Mouse (Mus musculus) NIH3T3 (cell line): ENCODE measurements around the gene Lrrc4b.

Experiments used
- DNase-seq: peaks from one replicate; pipeline ENCODE4 v3.0.0-alpha.2; 2012; ENCODE audit warnings: low read depth

The Lrrc4b gene

GRCm38 (mm10) chr7:44464511-44464910 is 35.7 kb downstream of the Lrrc4b start:
- DNase-seq, result no peak

GRCm38 (mm10) chr7:44465111-44465510 is 36.3 kb downstream of the Lrrc4b start, which contains the start of gene Aspdh:
Aspdh (plus strand) TSS chr7:44465391.
- no peak for DNase-seq

GRCm38 (mm10) chr7:44466006-44466887 is 37.4 kb downstream of the Lrrc4b start:
- no peak for DNase-seq

- DNase-seq, result no peak
Measured at GRCm38 (mm10) chr7:44466888-44467311, 38.1 kb downstream of the Lrrc4b start.

DNA sequence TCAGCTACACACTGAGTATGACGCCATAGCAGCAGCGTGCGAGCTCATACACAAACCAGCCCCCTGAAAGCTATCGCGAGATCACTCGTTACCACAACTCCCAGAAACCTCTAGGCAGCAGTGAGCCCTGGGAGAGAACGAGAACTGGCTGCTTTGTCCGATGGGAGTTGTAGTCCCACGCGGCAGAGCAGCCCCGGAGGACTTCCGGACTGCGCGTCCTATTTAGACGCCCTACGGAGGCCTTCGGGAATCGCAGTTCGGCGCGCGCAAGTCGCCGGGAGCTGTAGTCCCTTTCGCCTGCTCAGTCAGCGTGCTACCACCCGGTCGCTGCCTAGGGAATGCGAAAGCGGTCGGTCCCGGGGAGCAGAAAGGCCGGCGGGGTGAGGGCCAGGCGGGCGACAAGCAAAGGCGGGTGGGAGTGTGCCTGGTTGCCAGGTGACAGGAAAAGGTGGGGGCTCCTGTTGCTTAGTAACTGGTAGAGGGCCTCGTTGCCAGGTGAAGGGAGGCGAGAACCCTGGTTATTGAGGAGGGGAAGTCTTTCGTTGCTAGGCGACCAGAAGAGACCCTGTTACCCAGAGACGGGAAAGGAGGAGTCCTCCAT is 39.1 kb downstream of the Lrrc4b start, which contains the start of gene Josd2:
Josd2 (plus strand) TSS at position 170 of the 601 bp plus-strand sequence.
- DNase-seq, result peak; percentile 98

GRCm38 (mm10) chr7:44468644-44469285 is 39.9 kb downstream of the Lrrc4b start:
- DNase-seq, result peak; percentile 15

DNA sequence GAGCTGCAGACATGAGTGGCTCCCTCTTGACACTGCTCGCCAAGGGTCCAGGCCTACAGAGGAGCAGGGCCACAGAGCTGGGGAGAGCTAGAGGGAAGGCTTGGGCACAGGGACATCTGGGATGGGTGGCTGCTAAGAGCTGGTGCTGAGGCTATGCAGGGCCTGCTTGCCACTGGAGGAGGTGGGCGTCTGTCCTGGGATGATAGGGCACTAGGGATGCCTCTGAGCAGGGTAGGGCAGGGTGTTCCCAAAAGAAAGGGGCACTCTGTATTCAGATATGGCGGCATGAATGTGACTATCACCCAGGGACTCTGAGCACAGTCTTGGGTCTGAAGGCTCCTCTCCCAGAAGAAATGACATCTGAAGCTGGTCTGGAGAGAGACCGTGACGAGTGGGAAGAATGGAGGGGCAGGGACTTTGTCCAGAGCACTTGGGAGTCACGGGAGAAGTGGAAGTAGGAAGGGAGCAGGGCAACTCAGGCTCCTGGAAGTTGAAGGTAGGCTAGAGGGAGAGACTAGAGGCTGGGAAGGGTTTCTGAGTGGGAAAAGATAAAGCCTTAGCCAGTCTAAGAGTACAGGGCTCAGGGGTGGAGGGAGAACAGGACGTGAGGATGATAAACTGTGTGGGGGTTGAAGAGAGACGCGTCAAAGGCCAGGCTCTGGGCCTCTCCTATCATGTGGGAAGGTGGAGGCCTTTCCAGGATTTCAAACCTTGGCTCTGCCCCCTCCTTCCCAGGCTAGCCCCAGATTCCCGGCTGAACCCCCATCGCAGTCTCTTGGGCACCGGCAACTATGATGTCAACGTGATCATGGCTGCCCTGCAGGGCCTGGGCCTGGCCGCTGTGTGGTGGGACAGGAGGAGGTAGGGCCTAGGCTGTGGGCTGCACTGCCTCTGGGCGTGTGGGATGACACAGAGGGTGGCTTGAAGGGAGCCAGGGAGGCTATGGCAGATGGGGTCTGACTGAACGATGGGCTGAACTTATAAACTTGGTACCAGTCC is 41.2 kb downstream of the Lrrc4b start:
- DNase-seq, result no peak

DNA sequence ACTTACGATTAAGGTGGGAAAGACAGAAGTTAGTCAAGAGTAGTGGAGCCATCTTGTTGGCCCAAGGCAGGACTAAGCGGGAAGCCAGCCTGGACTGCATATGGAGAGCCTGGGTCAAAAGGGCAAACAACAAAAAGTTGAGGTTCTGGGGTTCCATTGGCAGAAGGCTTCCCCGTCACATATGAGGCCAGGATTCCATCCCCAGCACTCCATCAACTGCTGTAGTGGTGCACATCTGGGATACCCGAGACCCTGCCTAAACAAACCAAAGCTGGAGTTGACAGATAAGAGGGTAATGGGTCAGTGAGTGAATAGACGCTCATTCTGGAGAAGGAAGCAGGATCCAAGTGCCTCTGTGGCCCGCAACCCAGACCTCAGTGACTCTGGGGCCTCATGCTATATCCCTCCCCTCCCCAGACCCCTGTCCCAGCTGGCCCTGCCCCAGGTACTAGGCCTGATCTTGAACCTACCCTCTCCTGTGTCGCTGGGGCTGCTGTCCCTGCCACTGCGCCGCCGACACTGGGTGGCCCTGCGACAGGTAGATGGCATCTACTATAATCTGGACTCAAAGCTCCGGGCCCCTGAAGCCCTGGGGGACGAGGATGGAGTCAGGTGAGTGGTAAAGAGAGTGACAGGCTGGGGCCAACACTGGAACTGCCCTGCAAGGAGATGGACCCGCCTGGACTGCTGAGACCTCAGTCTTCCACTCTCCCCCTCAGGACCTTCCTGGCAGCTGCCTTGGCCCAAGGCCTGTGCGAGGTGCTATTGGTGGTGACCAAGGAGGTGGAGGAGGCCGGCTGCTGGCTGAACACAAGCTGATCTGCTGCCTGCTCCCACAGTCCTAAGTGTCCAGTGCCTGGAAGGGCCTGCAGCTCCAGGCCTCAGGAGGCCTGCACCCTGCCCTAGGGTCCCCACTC is 42.1 kb downstream of the Lrrc4b start:
- no peak for DNase-seq

GRCm38 (mm10) chr7:44471880-44472557 is 43.2 kb downstream of the Lrrc4b start:
- DNase-seq, result no peak

DNA sequence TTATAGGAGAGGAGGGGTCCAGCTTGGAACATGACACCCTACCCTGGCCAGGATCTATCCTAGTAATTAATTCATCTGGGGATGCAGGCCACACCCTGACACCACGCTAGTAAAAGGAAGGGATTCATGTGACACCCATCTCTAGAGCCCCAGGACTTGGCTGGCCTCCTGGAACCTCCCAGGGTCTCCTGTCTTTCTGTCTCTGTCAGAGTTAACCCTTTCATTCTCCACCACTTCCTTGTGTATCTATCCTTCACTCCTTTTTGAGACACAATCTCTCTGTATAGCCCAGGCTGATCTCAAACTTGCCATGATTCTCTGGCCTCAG is 43.7 kb downstream of the Lrrc4b start:
- no peak for DNase-seq

GRCm38 (mm10) chr7:44472961-44473646 is 44.3 kb downstream of the Lrrc4b start:
- DNase-seq, result no peak

GRCm38 (mm10) chr7:44474419-44474818 is 45.6 kb downstream of the Lrrc4b start:
- peak; percentile 52 for DNase-seq

- no peak for DNase-seq
Measured at GRCm38 (mm10) chr7:44475046-44475614, 46.3 kb downstream of the Lrrc4b start.

- no peak for DNase-seq
Measured at GRCm38 (mm10) chr7:44482836-44483435, 54.1 kb downstream of the Lrrc4b start.

- DNase-seq, result no peak
Measured at GRCm38 (mm10) chr7:44484109-44484508, 55.3 kb downstream of the Lrrc4b start.

GRCm38 (mm10) chr7:44484841-44485571 is 56.2 kb downstream of the Lrrc4b start:
- DNase-seq, result peak; percentile 87

- DNase-seq, result no peak
Measured at GRCm38 (mm10) chr7:44485572-44486195, 56.9 kb downstream of the Lrrc4b start.
